Mouse (Mus musculus): ENCODE data around the gene Gale. TPM values are rescaled to one million over a fixed set of nuclear protein-coding genes. Genes with fewer than 3 reads are reported as not detected.

The Gale gene
- polyA plus RNA-seq, 1 experiment from 2014 or later = 24.5 TPM

- 36% methylated on average over 5 of the region's 5 CpGs for WGBS
- no peak overlapping the region for H3K4me2 ChIP-seq (ENCODE audit: low read depth, low read length)
Observed at GRCm38 (mm10) chr4:135925341-135925740, 38.2 kb upstream of the Gale start.

GRCm38 (mm10) chr4:135926195-135926808, 37.2 kb upstream of the Gale start:
- 78% methylated on average over 10 of the region's 10 CpGs for WGBS
- Histone ChIP-seq H3K36me3 (ENCODE audit: control insufficient read depth, insufficient read depth) (peaks cover 8% of the 10 kb centered on the region; the same call in 1 of the 2 replicates), H3K4me3 (ENCODE audit: low read length) (no peak overlapping the region), H3K27me3 (ENCODE audit: control insufficient read depth, insufficient read depth, low read length) (no peaks in the 10 kb centered on the region), H3K9ac (ENCODE audit: low read length) (no peak overlapping the region), H3K9me3 (replicated peaks; ENCODE audit: control insufficient read depth, low read length) (no peaks in the 10 kb centered on the region), H3K4me2 (ENCODE audit: low read depth, low read length) (no peak overlapping the region), H3K4me1 (ENCODE audit: control insufficient read depth, insufficient read depth, low read length) (peaks cover 11% of the 10 kb centered on the region), H3K27ac (ENCODE audit: low read length) (no peak overlapping the region)
- ATAC-seq (replicated peaks; ENCODE audit: extremely low read depth, insufficient read depth, low FRiP score) = no peak

More at GRCm38 (mm10) chr4:135925341-135925740, 38.2 kb upstream of the Gale start:
- H3K4me1 ChIP-seq (ENCODE audit: control insufficient read depth, insufficient read depth, low read length) = peaks cover 11% of the 10 kb centered on the region
- no peak overlapping the region for H3K9ac ChIP-seq (ENCODE audit: low read length)
- no peaks in the 10 kb centered on the region for H3K9me3 ChIP-seq (replicated peaks; ENCODE audit: control insufficient read depth, low read length)
- peaks cover 8% of the 10 kb centered on the region; the same call in 1 of the 2 replicates for H3K36me3 ChIP-seq (ENCODE audit: control insufficient read depth, insufficient read depth)
- peak overlapping the region; percentile 4; the same call in 1 of the 2 replicates for H3K27ac ChIP-seq (ENCODE audit: low read length)
- no peak overlapping the region for H3K4me3 ChIP-seq (ENCODE audit: low read length)
- H3K27me3 ChIP-seq (ENCODE audit: control insufficient read depth, insufficient read depth, low read length) = no peaks in the 10 kb centered on the region
- ATAC-seq (replicated peaks; ENCODE audit: extremely low read depth, insufficient read depth, low FRiP score) = no peak

GRCm38 (mm10) chr4:135926861-135927260, 36.7 kb upstream of the Gale start:
- Histone ChIP-seq H3K4me3 (ENCODE audit: low read length) (no peak overlapping the region), H3K27me3 (ENCODE audit: control insufficient read depth, insufficient read depth, low read length) (no peaks in the 10 kb centered on the region), H3K4me2 (ENCODE audit: low read depth, low read length) (no peak overlapping the region), H3K27ac (ENCODE audit: low read length) (no peak overlapping the region), H3K9ac (ENCODE audit: low read length) (no peak overlapping the region), H3K4me1 (ENCODE audit: control insufficient read depth, insufficient read depth, low read length) (peaks cover 6% of the 10 kb centered on the region), H3K36me3 (ENCODE audit: control insufficient read depth, insufficient read depth) (peaks cover 8% of the 10 kb centered on the region; the same call in 1 of the 2 replicates), H3K9me3 (replicated peaks; ENCODE audit: control insufficient read depth, low read length) (no peaks in the 10 kb centered on the region)
- no peak for ATAC-seq (replicated peaks; ENCODE audit: extremely low read depth, insufficient read depth, low FRiP score)
- WGBS = 85% methylated on average over 3 of the region's 3 CpGs

GRCm38 (mm10) chr4:135928376-135928775, 35.2 kb upstream of the Gale start:
- no peak overlapping the region for H3K27ac ChIP-seq (ENCODE audit: low read length)
- H3K27me3 ChIP-seq (ENCODE audit: control insufficient read depth, insufficient read depth, low read length) = no peaks in the 10 kb centered on the region
- H3K9ac ChIP-seq (ENCODE audit: low read length) = no peak overlapping the region
- no peaks in the 10 kb centered on the region for H3K9me3 ChIP-seq (replicated peaks; ENCODE audit: control insufficient read depth, low read length)
- H3K4me3 ChIP-seq (ENCODE audit: low read length) = no peak overlapping the region
- H3K4me2 ChIP-seq (ENCODE audit: low read depth, low read length) = no peak overlapping the region
- peaks cover 4% of the 10 kb centered on the region for H3K4me1 ChIP-seq (ENCODE audit: control insufficient read depth, insufficient read depth, low read length)
- peaks cover 9% of the 10 kb centered on the region; the same call in 1 of the 2 replicates for H3K36me3 ChIP-seq (ENCODE audit: control insufficient read depth, insufficient read depth)
- no peak for ATAC-seq (replicated peaks; ENCODE audit: extremely low read depth, insufficient read depth, low FRiP score)
- WGBS = 92% methylated on average over 9 of the region's 9 CpGs

GRCm38 (mm10) chr4:135929405-135929804, 34.1 kb upstream of the Gale start:
- H3K4me3 ChIP-seq (ENCODE audit: low read length) = no peak overlapping the region
- H3K27ac ChIP-seq (ENCODE audit: low read length) = no peak overlapping the region
- peaks cover 4% of the 10 kb centered on the region for H3K4me1 ChIP-seq (ENCODE audit: control insufficient read depth, insufficient read depth, low read length)
- H3K27me3 ChIP-seq (ENCODE audit: control insufficient read depth, insufficient read depth, low read length) = no peaks in the 10 kb centered on the region
- peaks cover 7% of the 10 kb centered on the region; the same call in 1 of the 2 replicates for H3K36me3 ChIP-seq (ENCODE audit: control insufficient read depth, insufficient read depth)
- no peaks in the 10 kb centered on the region for H3K9me3 ChIP-seq (replicated peaks; ENCODE audit: control insufficient read depth, low read length)
- WGBS = 84% methylated on average over 5 of the region's 5 CpGs
- no peak for ATAC-seq (replicated peaks; ENCODE audit: extremely low read depth, insufficient read depth, low FRiP score)
- H3K4me2 ChIP-seq (ENCODE audit: low read depth, low read length) = no peak overlapping the region
- no peak overlapping the region for H3K9ac ChIP-seq (ENCODE audit: low read length)

- Histone ChIP-seq H3K4me1 (ENCODE audit: control insufficient read depth, insufficient read depth, low read length) (peaks cover 4% of the 10 kb centered on the region), H3K27me3 (ENCODE audit: control insufficient read depth, insufficient read depth, low read length) (no peaks in the 10 kb centered on the region), H3K9ac (ENCODE audit: low read length) (no peak overlapping the region), H3K27ac (ENCODE audit: low read length) (no peak overlapping the region), H3K4me3 (ENCODE audit: low read length) (no peak overlapping the region), H3K4me2 (ENCODE audit: low read depth, low read length) (no peak overlapping the region), H3K36me3 (ENCODE audit: control insufficient read depth, insufficient read depth) (peaks cover 4% of the 10 kb centered on the region; the same call in 1 of the 2 replicates), H3K9me3 (replicated peaks; ENCODE audit: control insufficient read depth, low read length) (no peaks in the 10 kb centered on the region)
- ATAC-seq (replicated peaks; ENCODE audit: extremely low read depth, insufficient read depth, low FRiP score) = no peak
- WGBS = 88% methylated on average over 9 of the region's 9 CpGs
Observed at GRCm38 (mm10) chr4:135929828-135930227, 33.7 kb upstream of the Gale start.

GRCm38 (mm10) chr4:135930239-135930638, 33.3 kb upstream of the Gale start:
- Histone ChIP-seq H3K36me3 (ENCODE audit: control insufficient read depth, insufficient read depth) (peaks cover 4% of the 10 kb centered on the region; the same call in 1 of the 2 replicates), H3K4me1 (ENCODE audit: control insufficient read depth, insufficient read depth, low read length) (peaks cover 4% of the 10 kb centered on the region), H3K9me3 (replicated peaks; ENCODE audit: control insufficient read depth, low read length) (no peaks in the 10 kb centered on the region), H3K27me3 (ENCODE audit: control insufficient read depth, insufficient read depth, low read length) (no peaks in the 10 kb centered on the region), H3K4me2 (ENCODE audit: low read depth, low read length) (no peak overlapping the region), H3K4me3 (ENCODE audit: low read length) (no peak overlapping the region), H3K9ac (ENCODE audit: low read length) (no peak overlapping the region), H3K27ac (ENCODE audit: low read length) (no peak overlapping the region)
- no peak for ATAC-seq (replicated peaks; ENCODE audit: extremely low read depth, insufficient read depth, low FRiP score)
- WGBS = 93% methylated on average over 8 of the region's 8 CpGs

- Histone ChIP-seq H3K27me3 (ENCODE audit: control insufficient read depth, insufficient read depth, low read length) (no peaks in the 10 kb centered on the region), H3K36me3 (ENCODE audit: control insufficient read depth, insufficient read depth) (peaks cover 4% of the 10 kb centered on the region; the same call in 1 of the 2 replicates), H3K4me3 (ENCODE audit: low read length) (no peak overlapping the region), H3K27ac (ENCODE audit: low read length) (no peak overlapping the region), H3K9ac (ENCODE audit: low read length) (no peak overlapping the region), H3K4me1 (ENCODE audit: control insufficient read depth, insufficient read depth, low read length) (no peaks in the 10 kb centered on the region), H3K9me3 (replicated peaks; ENCODE audit: control insufficient read depth, low read length) (no peaks in the 10 kb centered on the region), H3K4me2 (ENCODE audit: low read depth, low read length) (no peak overlapping the region)
- ATAC-seq (replicated peaks; ENCODE audit: extremely low read depth, insufficient read depth, low FRiP score) = no peak
- 67% methylated on average over 5 of the region's 5 CpGs for WGBS
Observed at GRCm38 (mm10) chr4:135931832-135932231, 31.7 kb upstream of the Gale start.

GRCm38 (mm10) chr4:135934708-135935500, 28.6 kb upstream of the Gale start:
- peak overlapping the region; percentile 63 for H3K27ac ChIP-seq (ENCODE audit: low read length)
- no peaks in the 10 kb centered on the region for H3K27me3 ChIP-seq (ENCODE audit: control insufficient read depth, insufficient read depth, low read length)
- 48% methylated on average over 12 of the region's 12 CpGs for WGBS
- no peak overlapping the region for H3K4me2 ChIP-seq (ENCODE audit: low read depth, low read length)
- H3K9me3 ChIP-seq (replicated peaks; ENCODE audit: control insufficient read depth, low read length) = no peaks in the 10 kb centered on the region
- H3K36me3 ChIP-seq (ENCODE audit: control insufficient read depth, insufficient read depth) = peaks cover 8% of the 10 kb centered on the region
- H3K4me1 ChIP-seq (ENCODE audit: control insufficient read depth, insufficient read depth, low read length) = no peaks in the 10 kb centered on the region
- no peak overlapping the region for H3K4me3 ChIP-seq (ENCODE audit: low read length)
- no peak overlapping the region; the same call in 1 of the 2 replicates for H3K9ac ChIP-seq (ENCODE audit: low read length)
- no peak for ATAC-seq (replicated peaks; ENCODE audit: extremely low read depth, insufficient read depth, low FRiP score)

Measured in heart, embryonic 16.5 days (tissue).